Mouse (Mus musculus) testis, adult 2 months (tissue): Measurements from ENCODE around the gene Eya3.

Experiments
- CTCF ChIP-seq: fragments of 200-500 bp; IDR thresholded peaks from 2 replicates; pipeline ENCODE4 v1.5.1; 2012; ENCODE audit warnings: low read depth, mild to moderate bottlenecking, inconsistent platforms, low read length, moderate library complexity; ENCODE audit not compliant: control insufficient read depth, insufficient read depth, insufficient replicate concordance
- POLR2A ChIP-seq: fragments of 200-500 bp; IDR thresholded peaks from 2 replicates; pipeline ENCODE4 v1.6.1; 2012; ENCODE audit warnings: low read depth, mild to moderate bottlenecking, inconsistent platforms, low read length, moderate library complexity; ENCODE audit not compliant: control insufficient read depth

DNA sequence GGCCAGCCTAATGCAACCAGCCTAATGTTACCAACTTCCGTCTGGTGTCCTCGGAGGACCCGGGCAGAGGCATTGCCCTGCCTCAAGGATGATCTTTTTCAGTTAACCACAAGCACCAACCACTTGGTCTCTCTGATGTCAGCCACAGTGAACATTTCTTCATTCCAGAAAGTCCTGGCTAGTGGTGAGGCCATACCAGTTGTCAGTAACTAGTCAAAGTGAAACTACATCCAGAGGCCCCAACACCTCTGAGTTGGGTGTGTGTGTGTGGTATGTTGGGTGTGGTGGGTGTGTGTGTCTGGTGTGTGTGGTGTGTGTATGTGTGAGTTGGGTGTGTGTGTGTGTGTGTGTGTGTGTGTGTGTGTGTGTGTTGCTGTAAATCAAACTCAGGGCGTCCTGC lies 110.0 kb downstream of the Eya3 start:
- TF ChIP-seq POLR2A (no peak), CTCF (no peak)
